Mouse (Mus musculus) forebrain, embryonic 10.5 days (tissue): Measurements from ENCODE around the gene Zscan5b. TPM values are rescaled to one million over a fixed set of nuclear protein-coding genes. Genes with fewer than 3 reads are reported as not detected.
"Not testable (repeated sequence)": the region's sequence is repeated elsewhere in the genome, so short reads cannot be mapped to it uniquely, and the experiment has no call there.

Experiments used
- DNase-seq: peaks from one replicate; pipeline ENCODE4 v3.0.0-alpha.2; 2017; ENCODE audit warnings: low spot score; ENCODE audit errors: extremely low spot score
- H3K27ac ChIP-seq: fragments of 300-500 bp; sonication (generic); 2 replicates; pipeline ENCODE4 v1.5.1; 2016; ENCODE audit warnings: mild to moderate bottlenecking
- H3K27me3 ChIP-seq: fragments of 300-500 bp; sonication (generic); 2 replicates; pipeline ENCODE4 v1.6.1; 2016; ENCODE audit warnings: mild to moderate bottlenecking; ENCODE audit not compliant: poor library complexity, severe bottlenecking
- H3K36me3 ChIP-seq: fragments of 300-500 bp; sonication (generic); replicated peaks from 2 replicates; pipeline ENCODE4 v1.6.1; 2016; ENCODE audit warnings: mild to moderate bottlenecking, moderate library complexity
- H3K4me1 ChIP-seq: fragments of 300-500 bp; sonication (generic); 2 replicates; pipeline ENCODE4 v1.6.1; 2016
- H3K4me3 ChIP-seq: fragments of 300-500 bp; sonication (generic); 2 replicates; pipeline ENCODE4 v1.5.1; 2016; ENCODE audit warnings: mild to moderate bottlenecking, moderate library complexity
- H3K9me3 ChIP-seq: fragments of 300-500 bp; sonication (generic); 2 replicates; pipeline ENCODE4 v1.6.1; 2016; ENCODE audit warnings: mild to moderate bottlenecking, moderate library complexity
- WGBS: fragments of 180-500 bp; shearing (Covaris S2); methylation state at CpG from one replicate; pipeline ENCODE4 v1.1.7; 2016; 5-methylcytosine and 5-hydroxymethylcytosine counted together
- polyA plus RNA-seq: library from polyadenylated mRNA; unstranded; fragments of >200 nt; fragmentation: Nextera tagmentation; extraction: Ambion mirVana; gene quantifications from 2 replicates; pipeline ENCODE4 v1.2.1, GENCODE M21; 2016

The Zscan5b gene
- polyA plus RNA-seq, 1 experiment from 2014 or later, result not detected

DNA sequence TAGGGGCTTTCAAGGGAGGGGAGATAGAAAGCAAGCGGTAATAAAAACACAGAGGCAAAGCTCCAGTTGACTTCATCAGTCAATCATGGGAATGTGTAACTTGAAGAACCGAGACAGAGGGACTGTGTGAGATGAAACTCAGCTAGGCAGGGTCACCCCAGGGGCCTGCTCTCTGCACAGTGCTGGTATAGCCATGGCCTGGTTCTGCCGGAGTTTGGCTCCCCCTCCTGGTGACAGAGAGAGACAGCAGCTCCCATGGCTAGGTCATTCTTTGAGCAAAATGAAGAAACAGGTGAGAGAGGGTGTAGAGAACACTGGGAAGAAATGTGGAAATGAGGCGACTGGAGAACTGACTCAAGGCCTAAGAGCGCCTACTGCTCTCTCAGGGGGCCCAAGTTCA is 27.9 kb upstream of the Zscan5b start:
- Histone ChIP-seq H3K27me3 (peaks cover 12% of the 10 kb centered on the region), H3K4me3 (no peak overlapping the region), H3K4me1 (0 out of 2 replicates have a peak, but pooled peaks cover 6% of the 10 kb centered on the region), H3K27ac (no peak overlapping the region), H3K36me3 (peaks cover 16% of the 10 kb centered on the region), H3K9me3 (peaks cover 11% of the 10 kb centered on the region; the same call in 1 of the 2 replicates)
- WGBS, result 21% methylated on average over 5 of the region's 5 CpGs
- DNase-seq, result peak; percentile 49

DNA sequence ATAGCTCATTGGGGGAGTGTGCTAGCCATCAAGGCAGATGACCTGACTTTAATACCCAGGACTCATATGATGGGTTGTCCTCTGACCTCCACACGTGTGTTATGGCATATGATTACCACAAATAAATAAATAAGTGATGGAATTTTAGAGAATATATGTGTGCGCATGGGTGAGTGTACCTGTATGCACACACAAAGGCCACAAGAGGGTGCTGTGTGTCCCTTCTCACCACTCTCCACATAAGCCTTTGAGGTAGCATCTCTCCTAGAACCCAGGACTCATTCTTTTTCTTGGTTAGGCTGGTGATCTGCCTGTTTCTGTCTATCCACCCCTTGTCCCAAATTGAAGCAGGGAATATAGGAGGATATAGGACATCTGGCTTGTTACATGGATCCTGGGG is 26.3 kb upstream of the Zscan5b start:
- DNase-seq, result no peak
- no peaks in the 10 kb centered on the region for H3K36me3 ChIP-seq
- WGBS, result 49% methylated on average over 2 of the region's 2 CpGs
- peaks cover 16% of the 10 kb centered on the region; the same call in 1 of the 2 replicates for H3K9me3 ChIP-seq
- no peaks in the 10 kb centered on the region for H3K4me1 ChIP-seq
- no peak overlapping the region for H3K27ac ChIP-seq
- H3K27me3 ChIP-seq, result no peaks in the 10 kb centered on the region
- no peak overlapping the region for H3K4me3 ChIP-seq

DNA sequence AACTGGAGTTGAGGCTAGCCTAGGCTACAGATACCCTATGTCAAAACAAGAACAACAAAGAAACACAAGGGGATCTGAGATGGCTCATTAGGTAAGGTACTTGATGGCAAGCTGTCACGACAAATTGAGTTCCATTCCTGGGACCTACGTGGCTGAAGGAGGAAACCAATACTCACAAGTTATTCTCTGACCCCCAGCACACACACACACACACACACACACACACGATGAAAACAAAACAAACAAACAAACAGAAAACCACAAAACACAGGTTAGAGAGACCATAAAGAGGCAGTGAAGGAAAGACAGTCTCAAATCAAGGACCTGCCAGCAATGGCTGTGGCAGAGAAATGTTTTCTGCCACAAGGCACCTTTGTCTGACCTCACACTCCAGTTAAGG is 25.3 kb upstream of the Zscan5b start, which contains the start of gene Galp:
Gene Galp, plus strand, starts transcription at position 301 of the 400 bp plus-strand sequence.
- Histone ChIP-seq H3K9me3 (peaks cover 18% of the 10 kb centered on the region; the same call in 1 of the 2 replicates), H3K4me3 (no peak within 1 kb of the TSS), H3K27ac (no peak within 1 kb of the TSS), H3K4me1 (no peaks in the 10 kb centered on the region), H3K27me3 (no peaks in the 10 kb centered on the region), H3K36me3 (no peaks in the 10 kb centered on the region)
- 76% methylated on average over 3 of the region's 3 CpGs for WGBS
- DNase-seq, result no peak

DNA sequence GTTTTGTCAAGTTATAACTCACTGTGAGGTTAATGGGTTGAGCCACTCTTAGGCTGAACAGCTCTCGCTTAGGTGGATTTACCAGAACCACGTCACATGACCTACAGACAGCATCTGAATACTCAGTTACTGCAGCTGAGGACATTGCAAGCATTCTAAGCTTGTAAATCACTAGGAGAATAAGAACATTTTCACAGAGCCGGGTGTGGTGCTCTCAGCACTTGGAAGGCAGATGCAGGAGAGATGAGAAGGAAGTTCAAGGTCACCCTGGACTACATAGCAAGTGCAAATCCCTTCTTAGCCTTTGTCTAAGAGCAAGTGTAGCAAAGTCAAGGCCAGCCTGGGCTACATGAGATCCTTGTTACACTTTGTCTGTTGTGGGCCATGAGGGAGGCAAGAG is 17.9 kb upstream of the Zscan5b start:
- Histone ChIP-seq H3K9me3 (peaks cover 22% of the 10 kb centered on the region; the same call in 1 of the 2 replicates), H3K27ac (no peak overlapping the region), H3K27me3 (no peaks in the 10 kb centered on the region), H3K4me3 (no peak overlapping the region), H3K36me3 (no peaks in the 10 kb centered on the region), H3K4me1 (no peaks in the 10 kb centered on the region)
- 91% methylated on average over 3 of the region's 3 CpGs for WGBS
- no peak for DNase-seq

- H3K27me3 ChIP-seq, result no peaks in the 10 kb centered on the region
- H3K4me1 ChIP-seq, result no peaks in the 10 kb centered on the region
- 52% methylated on average over 5 of the region's 5 CpGs for WGBS
- H3K4me3 ChIP-seq, result no peak overlapping the region
- DNase-seq, result no peak
- peaks cover 43% of the 10 kb centered on the region for H3K9me3 ChIP-seq
- no peaks in the 10 kb centered on the region for H3K36me3 ChIP-seq
- H3K27ac ChIP-seq, result no peak overlapping the region
These were observed 8.9 kb upstream of the Zscan5b start for GRCm38 (mm10) chr7:6213144-6213543.

- H3K27me3 ChIP-seq, H3K36me3 ChIP-seq, DNase-seq, H3K4me3 ChIP-seq, H3K4me1 ChIP-seq, H3K27ac ChIP-seq: not testable (repeated sequence)
- peaks cover 51% of the 10 kb centered on the region for H3K9me3 ChIP-seq
- WGBS, result 90% methylated on average over 4 of the region's 4 CpGs
These were observed 7.4 kb upstream of the Zscan5b start for GRCm38 (mm10) chr7:6214691-6215090.

- Histone ChIP-seq H3K4me1 (no peaks in the 10 kb centered on the region), H3K27me3 (no peaks in the 10 kb centered on the region), H3K9me3 (peaks cover 45% of the 10 kb centered on the region), H3K27ac (no peak overlapping the region), H3K36me3 (no peaks in the 10 kb centered on the region), H3K4me3 (no peak overlapping the region)
- DNase-seq, result no peak
- WGBS, result 50% methylated on average over 3 of the region's 3 CpGs
These were observed 1.9 kb upstream of the Zscan5b start for GRCm38 (mm10) chr7:6220147-6220546.

DNA sequence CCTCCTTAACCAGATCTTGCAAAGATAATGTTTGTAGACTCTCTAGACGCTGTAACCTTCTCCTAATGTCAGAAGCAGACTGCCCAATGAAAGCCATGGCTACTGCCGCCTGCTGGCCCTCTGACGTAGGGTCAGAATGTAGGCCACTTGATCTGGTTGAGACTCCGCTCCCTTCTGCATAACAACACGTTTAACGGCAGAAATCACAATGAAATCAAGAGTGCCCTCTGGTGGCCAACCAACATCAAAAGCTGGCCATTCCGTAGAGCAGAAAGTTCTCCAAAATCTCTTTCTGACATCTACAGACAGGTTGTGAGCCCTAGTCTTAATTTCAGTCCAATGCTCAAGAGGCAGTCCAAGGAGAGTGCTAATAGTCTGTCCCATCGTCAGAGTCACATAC is 6.4 kb downstream of the Zscan5b start:
- WGBS, result 56% methylated on average over 8 of the region's 8 CpGs
- not testable (repeated sequence) for H3K27ac ChIP-seq, H3K27me3 ChIP-seq, DNase-seq, H3K36me3 ChIP-seq, H3K4me3 ChIP-seq, H3K4me1 ChIP-seq
- H3K9me3 ChIP-seq, result peaks cover 67% of the 10 kb centered on the region

DNA sequence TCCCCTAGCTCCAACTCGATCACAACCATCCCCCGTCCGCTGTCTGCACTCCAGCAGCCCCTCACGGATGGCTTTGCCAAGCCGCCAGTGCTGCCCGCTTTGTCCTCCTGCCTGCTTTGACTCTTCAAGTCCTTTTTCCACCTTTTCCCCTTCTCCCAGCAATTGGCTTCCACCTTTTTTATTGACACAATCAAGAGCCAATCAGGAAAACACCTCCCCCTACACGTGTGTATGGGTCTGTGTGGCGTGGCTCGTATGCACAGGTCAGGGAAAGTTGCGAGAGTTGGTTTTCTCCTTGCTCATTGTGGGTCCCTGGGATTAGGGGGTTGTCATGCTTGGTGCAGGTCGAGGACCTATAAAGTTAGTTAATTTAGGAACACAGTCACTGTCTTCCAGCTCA is 17.7 kb downstream of the Zscan5b start:
- Histone ChIP-seq H3K4me3 (no peak overlapping the region), H3K27ac (no peak overlapping the region), H3K9me3 (peaks cover under 1% of the 10 kb centered on the region; the same call in 1 of the 2 replicates), H3K4me1 (no peaks in the 10 kb centered on the region), H3K27me3 (no peaks in the 10 kb centered on the region), H3K36me3 (no peaks in the 10 kb centered on the region)
- 47% methylated on average over 11 of the region's 11 CpGs for WGBS
- DNase-seq, result no peak

DNA sequence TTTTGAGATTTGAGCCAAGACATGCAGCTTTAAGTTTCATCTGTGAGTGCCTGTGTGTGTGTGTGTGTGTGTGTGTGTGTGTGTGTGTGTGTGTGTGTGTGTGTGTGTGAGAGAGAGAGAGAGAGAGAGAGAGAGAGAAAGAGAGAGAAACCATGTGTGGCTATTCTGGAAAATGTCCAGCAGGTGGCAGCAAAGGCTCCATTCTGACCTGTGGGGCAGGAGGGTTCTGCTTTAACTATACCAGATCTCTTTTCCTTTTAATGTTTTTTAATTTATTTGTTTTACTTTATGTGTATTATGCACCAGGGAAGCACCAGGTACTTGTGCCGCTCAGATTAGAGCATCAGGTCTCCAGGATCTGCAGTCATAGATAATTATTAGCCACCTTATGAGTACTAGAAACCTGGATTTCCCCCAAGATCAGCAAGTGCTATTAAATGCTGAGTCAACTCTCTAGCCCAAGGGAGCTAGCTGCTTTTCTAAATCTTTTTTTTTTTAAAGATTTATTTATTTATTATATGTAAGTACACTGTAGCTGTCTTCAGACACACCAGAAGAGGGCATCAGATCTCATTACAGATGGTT is 18.9 kb downstream of the Zscan5b start:
- H3K36me3 ChIP-seq, H3K4me3 ChIP-seq, H3K4me1 ChIP-seq, H3K27me3 ChIP-seq, H3K9me3 ChIP-seq, DNase-seq, H3K27ac ChIP-seq: not testable (repeated sequence)
- 19% methylated on average over 1 of the region's 1 CpGs for WGBS

DNA sequence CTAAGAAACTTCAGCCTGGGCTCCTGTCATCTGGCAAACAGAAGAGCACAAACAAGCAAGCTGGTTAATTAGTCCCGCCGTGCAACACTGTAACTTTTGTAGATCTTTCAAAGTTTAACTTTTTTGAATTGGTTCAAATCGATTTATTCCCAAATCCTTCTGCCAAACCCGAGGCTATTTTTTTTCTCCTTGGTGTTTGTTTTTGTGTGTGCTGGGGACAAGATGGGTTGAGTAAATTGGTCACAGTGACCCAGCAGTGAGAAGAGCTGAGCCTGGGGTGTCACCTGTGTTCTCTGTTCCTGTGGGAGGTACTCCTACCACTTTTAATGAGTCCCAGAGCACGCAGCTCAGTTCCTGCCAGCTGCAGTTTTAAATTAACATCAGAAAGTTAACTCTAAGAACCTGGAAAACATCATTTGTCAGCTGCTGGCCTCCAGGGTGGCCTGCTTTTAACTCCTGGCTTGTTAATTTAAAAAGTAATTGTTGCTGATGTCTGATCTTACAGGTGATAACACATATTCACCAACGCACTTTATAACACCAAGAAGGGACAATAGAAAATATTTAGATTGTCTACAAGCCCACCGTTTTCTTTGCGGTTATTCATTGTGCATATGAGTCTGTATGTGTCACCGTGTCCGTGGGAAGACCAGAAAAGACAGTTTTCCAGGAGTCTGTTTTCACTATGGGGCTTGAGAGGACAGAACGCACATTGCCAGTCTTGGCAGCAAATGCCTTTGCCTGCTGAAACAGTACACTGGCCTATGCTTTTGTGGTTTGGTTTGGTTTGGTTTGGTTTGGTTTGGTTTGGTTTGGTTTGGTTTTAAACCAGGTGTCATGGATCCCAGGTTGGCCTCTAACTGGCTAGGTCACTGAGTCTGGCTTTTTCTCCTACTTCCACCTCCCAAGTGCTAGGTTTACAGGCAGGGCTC is 22.5 kb downstream of the Zscan5b start:
- DNase-seq, result no peak
- H3K9me3 ChIP-seq, result no peaks in the 10 kb centered on the region; the same call in 1 of the 2 replicates
- no peaks in the 10 kb centered on the region for H3K27me3 ChIP-seq
- WGBS, result 62% methylated on average over 11 of the region's 11 CpGs
- no peak overlapping the region for H3K4me3 ChIP-seq
- H3K36me3 ChIP-seq, result no peaks in the 10 kb centered on the region
- H3K27ac ChIP-seq, result no peak overlapping the region
- H3K4me1 ChIP-seq, result no peaks in the 10 kb centered on the region

GRCm38 (mm10) chr7:6252410-6252809 is 30.3 kb downstream of the Zscan5b start, which contains the start of gene Epp13:
Epp13 (plus strand) TSS chr7:6252710.
- DNase-seq, result no peak
- WGBS, result 82% methylated on average over 6 of the region's 6 CpGs
- H3K4me3 ChIP-seq, result no peak within 1 kb of the TSS
- peaks cover 22% of the 10 kb centered on the region; the same call in 1 of the 2 replicates for H3K9me3 ChIP-seq
- no peak within 1 kb of the TSS for H3K27ac ChIP-seq
- no peaks in the 10 kb centered on the region for H3K4me1 ChIP-seq
- H3K36me3 ChIP-seq, result no peaks in the 10 kb centered on the region
- H3K27me3 ChIP-seq, result no peaks in the 10 kb centered on the region

- no peak for DNase-seq
- WGBS, result 92% methylated on average over 5 of the region's 5 CpGs
These were observed 32.4 kb downstream of the Zscan5b start for GRCm38 (mm10) chr7:6254451-6254850.

More at GRCm38 (mm10) chr7:6254451-6254850, 32.4 kb downstream of the Zscan5b start:
- Histone ChIP-seq H3K27me3 (no peaks in the 10 kb centered on the region), H3K27ac (no peak overlapping the region), H3K4me3 (no peak overlapping the region), H3K4me1 (no peaks in the 10 kb centered on the region), H3K36me3 (no peaks in the 10 kb centered on the region), H3K9me3 (peaks cover 24% of the 10 kb centered on the region; the same call in 1 of the 2 replicates)
